Mouse (Mus musculus) layer of hippocampus, postnatal 25 days (tissue): ENCODE data around the gene Cpa2. TPM values are rescaled to one million over a fixed set of nuclear protein-coding genes. Genes with fewer than 3 reads are reported as not detected.

Experiments used
- DNase-seq, 2 experiments: peaks; one replicate each; pipeline ENCODE4 v3.0.0; 2022; ENCODE audit warnings: mixed read lengths in 2 of 2, low spot score in 1 of 2; ENCODE audit errors: extremely low spot score in 1 of 2
- total RNA-seq, 2 experiments: library from RNA; stranded (reverse); gene quantifications; 2 replicates each; pipeline ENCODE4 v1.2.3; 2021

Gene Cpa2
- total RNA-seq, 2 experiments from 2014 or later = 1.2 to 1.4 TPM

DNA sequence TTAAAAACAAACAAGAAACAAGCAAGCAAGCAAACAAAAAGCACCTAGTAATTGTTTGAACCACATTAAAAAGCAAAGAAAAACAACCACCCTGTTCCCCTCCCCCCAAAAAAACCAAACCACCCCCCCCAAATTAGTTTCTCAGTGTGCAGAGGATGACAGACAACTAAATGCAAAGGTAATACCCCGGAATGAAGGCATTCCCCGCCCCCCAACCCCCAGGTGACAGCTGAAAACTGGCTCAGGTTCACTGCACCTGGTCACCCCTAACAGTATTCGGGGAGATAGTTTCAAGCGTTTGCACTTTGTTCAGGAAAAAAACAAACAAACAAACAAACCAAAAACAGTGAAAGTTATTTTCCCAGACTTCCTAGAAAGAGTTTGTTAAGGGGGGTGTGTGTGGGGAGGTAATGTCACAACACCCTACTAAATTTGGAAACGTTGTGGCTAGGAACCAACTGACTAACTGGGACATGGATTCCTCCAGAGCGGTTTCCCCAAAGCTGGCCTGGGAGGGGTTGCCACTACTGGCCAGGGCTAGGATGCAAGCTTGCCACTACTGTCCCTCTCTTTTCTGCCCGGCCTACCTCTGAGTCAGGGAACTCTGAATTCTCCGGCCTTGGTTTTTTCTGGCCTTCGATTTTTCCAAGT lies 6.4 kb downstream of the Cpa2 start:
- peak in 1 of 2 experiments; percentile 2 for DNase-seq

DNA sequence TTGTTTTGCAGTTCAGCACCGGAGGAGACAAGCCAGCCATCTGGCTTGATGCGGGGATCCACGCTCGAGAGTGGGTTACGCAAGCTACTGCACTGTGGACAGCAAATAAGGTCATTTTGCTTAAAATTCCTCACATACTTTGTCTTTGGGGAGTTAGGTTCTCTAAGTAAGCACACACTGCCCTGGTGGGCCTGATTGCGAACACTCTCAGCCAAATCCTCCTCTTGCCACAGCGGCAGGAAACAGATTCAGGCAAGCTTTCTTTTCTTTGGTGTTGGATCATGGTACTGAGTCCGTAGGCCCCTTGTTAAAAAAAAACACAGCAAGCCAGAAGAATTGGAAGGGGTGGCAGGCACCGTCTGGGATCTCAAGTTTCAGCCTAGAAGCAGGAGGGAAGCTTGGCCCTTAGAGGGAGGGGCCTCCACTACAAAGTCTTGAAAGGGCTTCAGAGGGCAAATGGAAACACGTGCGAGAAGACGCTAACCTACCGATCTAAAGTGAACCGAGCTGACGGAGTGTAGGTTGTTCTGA lies 7.9 kb downstream of the Cpa2 start:
- DNase-seq = no peak

GRCm38 (mm10) chr6:30550496-30551192 lies 9.3 kb downstream of the Cpa2 start:
- DNase-seq = no peak

GRCm38 (mm10) chr6:30551193-30551515 lies 9.8 kb downstream of the Cpa2 start:
- no peak for DNase-seq

DNA sequence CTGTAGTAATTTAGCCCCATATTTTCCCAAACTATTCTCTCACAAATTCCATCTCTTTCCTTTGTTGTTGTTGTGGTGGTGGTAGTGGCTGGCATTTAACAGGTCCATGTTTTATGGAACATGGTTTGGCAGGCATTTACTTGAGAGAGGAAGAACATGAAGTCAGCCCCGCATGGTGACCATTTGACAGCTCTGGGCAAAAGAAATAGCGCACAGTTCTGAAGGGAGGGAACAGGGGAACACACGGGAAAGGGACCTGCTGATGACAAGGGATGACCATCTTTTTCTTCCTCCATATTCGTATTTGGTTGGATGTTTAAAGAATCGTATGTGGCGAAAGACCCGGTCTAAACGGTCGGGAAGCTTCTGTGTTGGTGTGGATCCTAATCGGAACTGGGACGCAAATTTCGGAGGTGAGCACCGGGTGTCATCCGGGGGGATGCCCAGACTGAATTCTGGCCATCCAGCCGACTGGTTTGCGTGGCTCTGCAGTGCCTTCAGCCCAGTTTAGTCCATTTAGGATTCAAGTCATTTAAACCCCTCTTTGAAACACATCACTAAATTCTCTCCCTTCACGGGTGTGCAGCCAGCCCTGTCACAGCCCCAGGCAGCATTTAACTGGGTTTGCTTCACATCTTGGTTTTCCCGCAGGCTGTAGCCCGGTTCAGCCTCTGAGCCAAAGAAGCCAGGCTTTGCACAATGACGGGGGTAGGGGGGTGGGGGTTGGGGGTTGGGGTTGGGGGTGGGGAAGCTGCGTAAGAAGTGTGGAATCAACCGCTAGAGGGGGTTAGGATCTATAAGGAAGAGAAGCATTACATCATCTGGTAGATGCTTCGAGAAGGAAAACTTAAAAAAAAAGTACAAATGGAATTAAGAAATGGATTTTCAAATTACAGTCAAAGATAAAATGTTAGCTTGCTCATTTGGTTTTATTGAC lies 10.5 kb downstream of the Cpa2 start:
- peak in 1 of 2 experiments; percentile 40 for DNase-seq

- DNase-seq = no peak
These were observed 11.2 kb downstream of the Cpa2 start for GRCm38 (mm10) chr6:30552628-30553027.

DNA sequence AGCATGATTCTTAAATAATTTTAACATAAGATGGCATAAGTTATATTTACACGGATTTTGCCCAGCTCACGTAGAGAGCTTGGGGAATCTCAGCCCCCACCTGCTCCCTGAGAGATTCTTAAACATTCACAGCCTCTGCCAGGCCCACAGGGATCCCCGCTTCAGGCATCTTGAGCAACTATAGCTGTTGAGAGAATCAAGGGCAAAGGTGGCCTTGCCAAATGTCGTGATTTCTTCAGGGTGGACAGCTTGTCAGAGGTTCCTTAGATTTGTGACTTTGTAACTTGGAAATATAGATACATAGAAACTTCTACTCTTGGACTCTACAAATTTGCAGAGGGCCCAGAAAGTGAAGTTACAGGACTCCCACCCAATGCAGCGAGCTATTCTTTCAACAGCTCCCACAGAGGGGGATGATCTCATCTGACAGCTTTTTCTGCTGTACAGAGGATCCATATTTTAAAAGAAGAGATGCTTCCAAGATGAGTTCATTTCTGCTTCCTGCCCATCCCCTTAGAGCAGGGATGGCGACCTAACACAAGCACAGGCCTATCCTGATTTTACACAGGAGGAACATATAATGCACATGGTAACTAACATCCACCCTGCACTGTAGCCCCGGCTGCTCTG lies 12.1 kb downstream of the Cpa2 start:
- DNase-seq = no peak

DNA sequence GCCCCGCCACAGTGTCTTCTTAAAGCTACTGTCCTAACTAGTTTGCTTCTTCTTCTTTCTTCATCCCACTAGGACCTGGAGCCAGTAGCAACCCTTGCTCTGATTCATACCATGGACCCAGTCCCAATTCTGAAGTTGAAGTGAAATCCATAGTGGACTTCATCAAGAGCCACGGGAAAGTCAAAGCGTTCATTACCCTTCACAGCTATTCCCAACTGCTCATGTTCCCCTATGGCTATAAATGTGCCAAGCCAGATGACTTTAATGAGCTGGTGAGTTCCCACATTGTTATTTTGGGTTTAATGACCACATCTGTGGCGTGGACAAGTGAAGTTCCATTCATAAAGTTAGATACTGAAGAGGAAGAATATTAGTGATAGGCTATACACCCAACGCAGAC lies 12.7 kb downstream of the Cpa2 start:
- no peak for DNase-seq

GRCm38 (mm10) chr6:30554621-30555170 lies 13.3 kb downstream of the Cpa2 start:
- no peak for DNase-seq

- no peak for DNase-seq
These were observed 14.7 kb downstream of the Cpa2 start for GRCm38 (mm10) chr6:30556080-30556479.

GRCm38 (mm10) chr6:30559726-30560125 lies 18.3 kb downstream of the Cpa2 start:
- DNase-seq = no peak

DNA sequence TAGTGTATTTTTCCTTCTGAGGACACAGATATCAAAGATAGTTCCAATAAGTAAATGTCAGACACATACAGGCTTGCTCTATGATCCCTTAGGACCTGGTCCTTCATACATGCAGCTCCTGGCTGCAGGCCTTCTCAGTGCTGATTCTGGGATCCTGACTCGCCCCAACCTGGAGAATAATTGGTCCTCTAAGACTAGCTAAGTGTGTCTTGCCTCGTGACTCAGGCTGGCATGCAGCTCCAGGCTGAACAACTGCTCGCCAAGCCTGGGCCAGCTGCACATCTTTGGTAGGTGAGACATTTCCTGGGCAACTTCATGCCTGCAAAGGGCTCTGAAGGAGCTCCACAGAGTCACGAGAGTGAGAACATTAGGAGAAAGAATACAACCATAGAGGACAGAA lies 20.8 kb downstream of the Cpa2 start:
- DNase-seq = no peak

GRCm38 (mm10) chr6:30563575-30563974 lies 22.2 kb downstream of the Cpa2 start:
- DNase-seq = no peak

GRCm38 (mm10) chr6:30564051-30564450 lies 22.7 kb downstream of the Cpa2 start:
- no peak for DNase-seq

DNA sequence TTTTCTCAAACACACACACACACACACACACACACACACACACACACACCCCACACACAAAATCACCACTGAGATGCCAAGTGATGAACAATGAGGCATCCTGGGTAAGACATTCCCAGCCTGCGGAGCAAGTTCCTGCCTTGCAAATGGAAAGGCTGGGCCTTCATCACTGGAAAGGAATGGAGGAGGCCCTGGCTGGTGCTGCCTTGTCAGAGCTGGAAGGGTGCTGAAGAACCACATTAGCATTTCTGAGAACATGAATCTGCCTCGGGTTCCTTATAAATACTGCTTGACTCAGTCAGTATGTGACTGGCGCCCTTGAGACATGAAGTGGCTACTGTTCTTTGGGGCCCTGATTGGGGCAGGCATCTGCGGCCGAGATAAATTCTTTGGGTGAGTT lies 26.7 kb downstream of the Cpa2 start, which contains the start of gene Cpa4:
Gene Cpa4, plus strand, starts transcription at position 301 of the 400 bp plus-strand sequence.
- DNase-seq = no peak

DNA sequence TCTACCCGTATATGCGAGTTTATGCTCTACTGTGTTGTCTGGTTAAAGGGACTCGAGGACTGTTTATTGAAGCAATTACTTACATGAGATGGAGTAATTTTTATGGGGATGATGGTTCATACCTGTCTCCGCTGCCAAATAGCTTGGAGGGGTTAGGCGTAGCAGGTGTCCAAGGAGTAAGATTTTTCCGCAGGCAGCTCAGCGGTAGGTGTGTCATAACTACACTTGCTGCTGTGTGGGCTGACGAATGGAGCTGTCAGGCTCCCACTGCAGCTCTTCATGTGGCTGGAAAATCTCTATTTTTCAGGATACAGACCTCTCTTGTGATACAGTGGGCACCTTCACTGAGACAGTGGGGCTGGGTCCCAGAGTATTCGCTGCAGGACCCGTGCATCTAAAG lies 27.9 kb downstream of the Cpa2 start:
- no peak for DNase-seq

DNA sequence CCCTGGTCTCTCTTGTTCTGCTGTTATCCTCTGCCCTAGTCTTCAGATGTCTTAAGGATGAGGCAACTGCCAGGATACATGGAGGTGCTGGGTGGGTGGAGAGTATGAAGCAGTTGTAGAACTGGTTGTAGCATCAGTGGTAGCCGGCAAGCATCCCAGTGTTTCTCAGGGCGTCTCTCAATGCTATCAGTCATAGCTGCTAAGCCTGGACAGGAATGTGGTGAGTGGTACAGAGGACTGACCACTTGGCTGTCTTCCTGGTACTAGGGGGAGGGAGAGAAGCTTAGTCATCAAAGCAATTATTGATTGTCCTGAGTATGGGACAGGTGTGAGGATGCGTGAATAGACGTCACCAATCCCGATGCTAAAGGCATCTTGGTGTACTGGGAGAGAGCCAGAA lies 28.6 kb downstream of the Cpa2 start:
- DNase-seq = no peak

GRCm38 (mm10) chr6:30572456-30573311 lies 31.3 kb downstream of the Cpa2 start:
- DNase-seq = peak; percentile 24 to 32

GRCm38 (mm10) chr6:30573380-30573779 lies 32.0 kb downstream of the Cpa2 start:
- no peak for DNase-seq
